Mouse (Mus musculus) megakaryocyte-erythroid progenitor cell, adult 5-6 weeks (primary cell): ENCODE results near the gene Prss48. TPM values are rescaled to one million over a fixed set of nuclear protein-coding genes. Genes with fewer than 3 reads are reported as not detected.
"Not testable (repeated sequence)": the region's sequence is repeated elsewhere in the genome, so short reads cannot be mapped to it uniquely, and the experiment has no call there.

Experiments used
- ATAC-seq: replicated peaks from 2 replicates; pipeline ENCODE4 v1.8.0; 2016; ENCODE audit warnings: mild to moderate bottlenecking, inconsistent platforms; ENCODE audit not compliant: severe bottlenecking, poor library complexity, low FRiP score, low TSS enrichment
- total RNA-seq, 2 experiments: library from RNA; stranded (forward) in 1 of 2; stranded (reverse) in 1 of 2; fragments of 200-1000, 215-1000 nt in 1 of 2; fragments of >200 nt in 1 of 2; fragmentation: Nextera tagmentation in 1 of 2; gene quantifications; 2 replicates each; pipeline ENCODE4 v1.2.3; 2014 to 2017

The Prss48 gene
- total RNA-seq, 2 experiments from 2014 or later: not detected

DNA sequence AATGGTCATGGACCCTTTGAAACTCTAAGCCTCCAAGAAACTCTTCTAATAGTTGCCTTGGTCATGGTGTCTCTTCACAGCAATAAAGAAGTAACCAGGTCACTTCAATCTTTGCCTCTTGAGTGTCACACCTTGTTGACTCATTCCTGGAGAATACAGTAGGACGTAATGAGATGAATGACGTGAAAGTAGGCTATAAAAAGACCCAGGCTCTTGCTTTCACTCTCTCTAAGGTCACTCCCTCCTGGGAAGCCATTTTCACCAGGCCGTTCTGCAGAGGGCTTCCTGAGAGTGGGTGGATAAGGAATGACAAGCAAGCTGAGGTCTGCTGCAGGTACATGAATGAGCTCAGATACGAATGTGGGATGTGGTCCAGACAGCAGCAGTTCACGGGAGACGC, 9.1 kb upstream of the Prss48 start:
- ATAC-seq: no peak

DNA sequence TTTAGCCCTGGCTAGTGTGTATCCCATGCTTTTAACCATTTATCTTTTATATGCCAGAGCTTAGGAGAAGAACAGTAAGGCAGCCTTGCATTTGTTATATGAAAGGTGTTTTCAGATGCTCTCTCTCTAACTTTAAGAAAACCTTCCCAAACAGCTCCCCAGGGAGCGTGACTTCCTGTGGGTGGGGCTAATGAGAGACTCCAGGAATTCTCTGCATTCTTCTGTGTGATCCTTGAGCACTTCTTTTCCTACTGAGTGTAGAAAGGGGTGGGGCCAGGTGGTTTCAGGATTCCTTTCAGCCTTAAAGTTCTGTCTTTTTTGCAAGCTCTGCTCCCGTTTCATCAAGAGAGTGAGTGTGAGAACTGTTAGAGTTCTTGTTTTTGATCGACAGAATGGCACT, 8.3 kb upstream of the Prss48 start:
- no peak for ATAC-seq

DNA sequence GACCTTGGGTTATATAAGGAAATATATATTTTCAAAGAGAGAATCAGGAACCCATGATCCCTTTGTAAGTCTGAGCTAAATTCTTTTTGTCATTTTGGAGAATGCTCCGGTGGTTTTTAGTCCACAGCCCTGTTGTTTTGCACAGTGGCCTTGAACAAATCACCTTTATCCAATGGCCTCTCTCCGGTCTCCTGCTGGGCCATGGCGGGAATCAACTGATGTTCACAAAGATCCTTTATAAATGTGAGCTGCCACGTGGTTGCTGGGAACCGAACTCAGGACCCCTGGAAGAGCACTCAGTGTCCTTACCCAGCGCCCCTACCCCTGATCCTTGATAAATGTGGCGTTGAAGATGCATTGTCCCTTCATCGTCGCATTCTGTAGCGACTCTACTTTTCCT, 2.5 kb upstream of the Prss48 start:
- no peak for ATAC-seq

GRCm38 (mm10) chr3:86002940-86003339, 649 bp upstream of the Prss48 start:
- ATAC-seq: no peak

- ATAC-seq: peak; percentile 18; the same call in 1 of the 2 replicates
Observed at GRCm38 (mm10) chr3:86001271-86001670, 1.0 kb downstream of the Prss48 start.

- no peak for ATAC-seq
Observed at GRCm38 (mm10) chr3:85994645-85995044, 7.6 kb downstream of the Prss48 start.

GRCm38 (mm10) chr3:85993744-85994143, 8.5 kb downstream of the Prss48 start:
- ATAC-seq: no peak

DNA sequence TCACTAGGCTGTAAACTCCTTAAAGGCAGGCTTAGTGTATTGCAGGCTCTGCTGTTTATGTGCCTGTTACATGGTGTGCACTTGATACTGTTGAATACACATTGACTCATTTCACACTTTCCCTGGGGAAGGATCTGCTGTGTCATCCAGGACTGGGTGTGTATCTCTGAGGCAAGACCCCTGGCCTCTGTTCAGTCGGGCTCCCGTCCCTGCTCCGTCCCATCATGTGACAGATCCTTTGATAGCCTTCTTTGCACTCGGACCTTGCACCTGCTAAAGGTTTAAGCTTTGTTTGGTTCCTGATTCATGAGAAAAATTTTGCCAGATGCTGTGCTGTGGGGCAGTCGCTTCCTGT, 10.5 kb downstream of the Prss48 start:
- ATAC-seq: peak; percentile 68

DNA sequence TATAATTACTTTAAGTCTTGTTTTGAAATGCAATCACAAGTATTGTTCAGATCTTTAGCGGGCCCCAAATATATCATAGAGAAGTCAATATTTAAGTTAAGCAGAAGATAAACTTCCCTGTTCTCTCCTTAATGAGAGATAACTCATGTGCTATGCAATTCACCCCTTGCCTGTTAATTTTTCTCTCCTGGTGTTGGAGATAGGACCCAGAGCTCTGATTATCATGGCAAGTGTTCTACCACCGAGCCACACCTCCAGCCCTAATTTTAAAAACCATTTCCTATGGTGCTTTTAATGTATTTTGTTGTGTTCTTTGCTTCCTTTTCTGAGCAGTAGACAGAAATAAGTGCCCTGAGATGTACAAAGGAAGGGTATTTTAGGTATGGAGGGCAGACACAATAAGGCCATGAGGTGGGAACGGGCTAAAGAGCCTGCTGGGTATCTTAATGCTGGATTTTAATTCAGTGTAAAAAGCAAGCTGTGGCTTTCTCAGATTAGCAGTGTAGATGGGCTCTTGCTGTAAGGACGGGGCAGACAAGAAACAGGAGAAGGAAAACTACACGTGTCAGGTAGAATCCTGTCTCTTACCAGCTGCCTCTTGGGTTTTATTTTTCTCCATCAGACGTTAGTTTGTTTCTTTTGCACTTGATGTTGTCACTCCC, 11.0 kb downstream of the Prss48 start:
- ATAC-seq: peak; percentile 77

- ATAC-seq: no peak
Observed at GRCm38 (mm10) chr3:85987225-85987624, 15.1 kb downstream of the Prss48 start.

- no peak for ATAC-seq
Observed at GRCm38 (mm10) chr3:85984537-85984936, 17.8 kb downstream of the Prss48 start.

GRCm38 (mm10) chr3:85981761-85982160, 20.5 kb downstream of the Prss48 start:
- not testable (repeated sequence) for ATAC-seq

GRCm38 (mm10) chr3:85980036-85980435, 22.3 kb downstream of the Prss48 start:
- ATAC-seq: no peak

DNA sequence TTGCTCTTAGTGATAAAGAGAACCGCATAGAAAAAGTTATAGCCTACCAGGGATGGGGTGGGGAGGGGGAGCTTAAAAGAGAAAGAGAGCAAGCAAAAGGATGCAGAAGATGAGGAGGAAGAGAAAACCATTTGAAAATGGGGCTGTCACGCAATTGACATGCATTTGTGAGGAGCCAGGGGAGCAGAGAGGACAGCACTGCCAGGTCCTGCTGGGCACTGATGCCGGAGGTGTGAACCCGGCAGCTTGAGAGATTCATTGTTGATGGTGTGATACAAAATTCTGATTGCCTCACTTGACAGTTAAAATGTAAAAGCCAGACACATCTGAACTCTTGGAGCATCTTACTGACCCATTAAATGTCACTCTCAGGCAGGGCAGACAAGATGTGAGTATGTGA, 27.8 kb downstream of the Prss48 start:
- no peak for ATAC-seq

DNA sequence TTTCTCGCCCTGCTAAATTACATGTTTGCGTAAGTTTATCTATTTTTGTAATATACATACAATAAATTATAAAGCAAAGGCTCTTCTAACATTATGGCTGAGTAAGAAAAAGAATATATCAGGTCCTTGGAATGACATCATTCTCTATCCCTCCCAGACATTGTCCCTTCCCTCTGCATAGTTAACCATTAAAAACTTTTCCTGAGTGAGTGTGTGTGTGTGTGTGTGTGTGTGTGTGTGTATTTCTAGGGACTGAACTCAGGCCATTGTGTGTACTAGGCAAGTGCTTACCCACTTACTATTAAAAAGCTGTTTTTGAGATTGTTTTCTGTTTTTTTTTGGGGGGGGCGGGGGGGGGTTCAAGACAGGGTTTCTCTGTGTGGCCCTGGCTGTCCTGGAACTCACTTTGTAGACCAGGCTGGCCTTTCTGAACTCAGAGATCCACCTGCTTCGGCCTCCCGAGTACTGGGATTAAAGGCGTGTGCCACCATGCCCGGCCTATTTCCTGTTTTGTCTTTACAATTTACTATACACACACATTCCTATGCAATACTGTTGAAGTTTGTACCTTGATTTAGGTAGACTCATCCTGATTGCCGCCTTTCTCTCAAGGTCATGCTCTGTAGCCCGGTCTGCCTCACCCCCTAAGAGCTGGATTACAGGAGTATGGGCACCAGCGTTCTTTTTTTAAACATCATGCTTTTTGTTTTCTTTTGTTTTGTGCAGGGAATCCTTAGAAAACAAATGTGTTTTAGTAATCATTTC, 28.7 kb downstream of the Prss48 start:
- no peak for ATAC-seq

- 0 out of 2 replicates have a peak, but pooled peaks have one; percentile 22 for ATAC-seq
Observed at GRCm38 (mm10) chr3:85971599-85971975, 30.7 kb downstream of the Prss48 start.

DNA sequence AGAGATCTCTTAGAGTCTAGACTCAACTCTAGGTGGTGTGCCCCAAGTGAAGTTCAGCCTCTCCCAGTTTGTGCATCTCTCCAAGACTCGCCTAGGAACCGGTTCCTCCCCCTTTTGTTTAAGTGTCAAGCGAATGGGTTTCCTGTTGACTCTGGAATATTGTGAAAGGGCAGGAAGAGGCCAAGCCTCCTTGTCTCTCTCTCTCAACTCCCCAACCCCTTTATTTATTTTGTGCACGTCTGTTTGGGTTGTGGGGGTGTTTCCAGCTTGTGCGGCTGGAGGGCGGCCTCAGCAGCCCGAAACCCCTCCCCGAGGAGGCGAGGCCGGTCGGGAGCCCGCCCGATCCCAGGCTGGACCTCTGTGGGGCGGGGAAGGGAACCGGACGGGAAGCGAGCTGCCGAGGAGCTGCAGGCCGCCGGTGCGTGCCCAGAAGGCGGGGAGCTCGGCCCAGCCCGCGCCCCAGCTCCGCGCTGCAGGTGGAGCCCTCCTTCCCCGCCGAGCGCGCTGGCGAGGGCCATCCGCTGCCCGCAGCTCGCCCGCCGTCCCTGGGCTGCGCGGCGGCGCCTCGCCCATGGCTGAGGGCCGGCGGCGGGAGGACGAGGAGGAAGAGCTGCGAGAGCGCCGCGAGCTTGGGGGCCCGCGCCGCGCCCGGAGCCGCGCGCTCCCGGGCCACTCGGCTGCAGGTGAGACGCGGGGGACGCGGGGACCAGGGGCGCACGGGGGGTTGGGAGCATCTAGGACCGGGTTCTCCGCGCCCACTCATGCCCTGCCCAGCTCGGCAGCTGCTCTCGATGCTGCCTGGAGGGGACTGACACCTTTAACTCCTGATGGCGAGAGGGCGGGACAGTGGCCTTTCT, 31.3 kb downstream of the Prss48 start, which contains the start of gene Sh3d19:
Gene Sh3d19, plus strand, starts transcription at position 368 of the 857 bp plus-strand sequence.
- peak; percentile 68 for ATAC-seq

DNA sequence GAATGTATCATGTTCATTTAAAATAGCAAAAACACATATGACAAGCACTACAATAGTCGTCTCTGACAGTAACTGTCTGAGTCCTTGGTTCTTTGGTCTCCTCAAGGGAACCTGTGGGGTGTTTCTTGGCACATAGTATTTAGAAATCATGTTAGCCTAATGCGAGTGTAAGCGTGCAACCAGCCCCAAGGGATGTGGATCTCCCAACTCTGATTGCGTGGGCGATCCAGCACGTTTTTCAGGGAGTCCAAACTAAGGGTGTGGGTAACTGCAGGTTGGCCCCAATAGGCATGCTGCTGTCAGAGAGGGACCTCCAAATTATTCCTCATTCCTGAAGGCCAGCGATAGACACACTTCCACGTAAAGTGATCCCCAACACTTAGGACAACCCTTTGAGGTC, 33.3 kb downstream of the Prss48 start:
- no peak for ATAC-seq

- ATAC-seq: no peak
Observed at GRCm38 (mm10) chr3:85965479-85965878, 36.8 kb downstream of the Prss48 start.

GRCm38 (mm10) chr3:85961134-85961533, 41.2 kb downstream of the Prss48 start:
- ATAC-seq: no peak
